Mouse (Mus musculus) left cerebral cortex, postnatal 25 days (tissue): ENCODE measurements around the gene Galns. TPM values are rescaled to one million over a fixed set of nuclear protein-coding genes. Genes with fewer than 3 reads are reported as not detected.
A peak's percentile ranks its signal among the peaks of the same experiment; 100 is the strongest.

Experiments used
- DNase-seq, 2 experiments: peaks; one replicate each; pipeline ENCODE4 v3.0.0; 2022; ENCODE audit warnings: low spot score in 2 of 2, mixed read lengths in 1 of 2
- intact Hi-C: fragments of 180-260 bp; cut with DNase I; formaldehyde crosslinking; loops from one replicate; pipeline ENCODE4 v1.15.1; 2025
- microRNA-seq, 2 experiments: library from miRNA; unstranded; fragments of <30 nt; microRNA quantifications; one replicate each; pipeline ENCODE4 v1.2.0; 2022
- total RNA-seq, 2 experiments: library from RNA; stranded (reverse); gene quantifications; 2 replicates each; pipeline ENCODE4 v1.2.3; 2021

The Galns gene
- total RNA-seq, 2 experiments from 2014 or later = 7.4 to 9.1 TPM

GRCm38 (mm10) chr8:122550234-122550994, 60.8 kb downstream of the Galns start:
- DNase-seq = no peak
- intact Hi-C loops = loop anchor here (5.0 kb wide), 1 partner anchor 108 kb away; the partner anchor contains the start of gene Mvd

DNA sequence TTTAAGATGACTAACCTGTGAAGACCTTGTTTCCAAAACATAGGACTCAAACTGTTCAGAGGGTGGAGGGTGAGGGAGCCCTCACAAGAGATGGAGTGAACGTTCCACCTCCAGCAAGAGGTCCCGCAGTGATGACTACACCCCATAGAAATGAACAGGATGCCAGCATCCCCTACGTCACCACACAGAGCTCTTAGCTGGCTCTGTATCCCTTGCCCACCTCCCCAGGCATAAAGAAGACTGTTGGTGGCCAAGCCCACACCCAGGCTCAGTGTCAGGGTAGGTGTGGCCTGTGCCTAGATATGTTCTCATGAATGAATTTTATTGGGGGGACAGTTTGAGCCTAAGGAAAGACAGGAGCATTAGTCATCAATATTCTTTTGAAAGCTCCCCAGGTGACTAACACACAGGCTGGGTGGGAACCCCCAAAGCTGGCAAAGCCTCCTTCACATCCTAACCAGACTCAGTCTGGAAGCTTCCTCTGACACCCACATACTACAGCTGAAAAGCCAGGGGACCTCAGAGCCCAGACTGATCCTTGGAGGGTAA, 62.3 kb downstream of the Galns start:
- intact Hi-C loops = no loop called here
- peak in 1 of 2 experiments; percentile 56 for DNase-seq

DNA sequence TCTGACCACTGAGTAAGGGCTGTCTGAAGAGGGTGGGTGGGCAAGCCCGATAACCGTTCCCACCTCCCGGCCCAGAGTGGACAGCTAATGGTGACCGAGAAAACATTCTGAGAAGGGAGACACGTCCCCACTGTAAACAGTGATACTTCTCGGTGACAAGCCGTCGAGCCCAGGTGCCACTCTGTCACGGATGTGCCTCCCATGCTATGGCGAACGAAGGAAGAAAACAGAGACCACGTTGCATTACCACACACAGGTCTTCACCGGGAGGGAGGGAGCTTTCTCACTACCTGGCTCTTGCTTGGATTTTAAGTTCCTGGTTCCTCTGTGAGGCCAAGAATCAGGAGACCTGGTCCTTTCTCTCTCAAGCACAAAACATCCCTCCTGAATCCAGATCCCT, 62.9 kb downstream of the Galns start:
- no peak for DNase-seq
- intact Hi-C loops = no loop called here

DNA sequence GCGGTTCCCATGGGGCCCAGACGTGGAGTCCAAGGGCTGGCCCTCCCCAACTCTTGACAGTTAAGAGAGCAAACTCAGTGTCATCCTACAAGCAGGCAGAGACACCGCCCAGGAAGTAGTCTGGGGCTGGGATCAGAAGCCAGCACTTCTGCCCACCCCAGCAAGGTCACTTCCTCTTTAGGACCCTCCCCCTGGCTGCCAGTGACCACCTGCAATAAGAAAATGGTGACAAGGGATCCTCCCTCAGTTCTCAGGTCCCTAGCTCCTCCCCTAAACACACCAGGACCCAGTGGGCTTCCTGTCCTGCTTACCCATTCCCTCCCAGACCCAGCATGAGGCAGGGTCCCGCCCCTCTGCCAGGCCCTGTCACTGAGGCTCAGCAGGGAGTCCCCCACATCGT, 63.4 kb downstream of the Galns start:
- no peak for DNase-seq
- intact Hi-C loops = no loop called here

DNA sequence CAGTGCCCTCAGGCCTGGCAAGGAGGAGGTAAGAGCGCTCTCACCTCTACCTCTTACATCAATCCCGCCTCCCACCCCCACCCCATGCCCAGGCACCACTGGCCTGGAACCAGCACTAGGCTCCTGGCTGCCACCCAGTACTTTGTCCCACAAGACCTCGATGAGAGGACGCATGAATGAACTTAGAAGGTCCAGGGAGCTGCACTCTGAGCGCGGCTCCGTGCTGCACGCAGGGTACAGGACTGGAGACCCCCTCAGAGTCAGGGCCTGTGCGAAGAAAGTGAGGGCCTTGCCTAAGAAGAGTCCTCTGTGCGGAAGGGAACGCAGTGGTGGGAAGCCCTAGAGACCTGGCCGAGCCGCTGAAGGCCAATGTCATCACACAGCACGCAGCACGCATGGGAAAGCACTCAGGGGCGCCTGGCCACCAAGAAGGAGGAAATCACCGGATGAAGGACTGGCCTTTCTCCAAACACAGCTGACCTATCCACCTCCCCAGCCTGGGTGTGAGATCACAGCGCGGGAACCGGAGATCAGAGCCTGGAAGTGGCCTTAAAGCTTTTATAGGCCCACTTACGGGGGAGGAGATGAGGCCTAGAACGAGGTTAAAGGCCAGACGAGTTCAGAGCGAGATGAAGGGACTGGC, 64.3 kb downstream of the Galns start:
- intact Hi-C loops = no loop called here
- no peak for DNase-seq

DNA sequence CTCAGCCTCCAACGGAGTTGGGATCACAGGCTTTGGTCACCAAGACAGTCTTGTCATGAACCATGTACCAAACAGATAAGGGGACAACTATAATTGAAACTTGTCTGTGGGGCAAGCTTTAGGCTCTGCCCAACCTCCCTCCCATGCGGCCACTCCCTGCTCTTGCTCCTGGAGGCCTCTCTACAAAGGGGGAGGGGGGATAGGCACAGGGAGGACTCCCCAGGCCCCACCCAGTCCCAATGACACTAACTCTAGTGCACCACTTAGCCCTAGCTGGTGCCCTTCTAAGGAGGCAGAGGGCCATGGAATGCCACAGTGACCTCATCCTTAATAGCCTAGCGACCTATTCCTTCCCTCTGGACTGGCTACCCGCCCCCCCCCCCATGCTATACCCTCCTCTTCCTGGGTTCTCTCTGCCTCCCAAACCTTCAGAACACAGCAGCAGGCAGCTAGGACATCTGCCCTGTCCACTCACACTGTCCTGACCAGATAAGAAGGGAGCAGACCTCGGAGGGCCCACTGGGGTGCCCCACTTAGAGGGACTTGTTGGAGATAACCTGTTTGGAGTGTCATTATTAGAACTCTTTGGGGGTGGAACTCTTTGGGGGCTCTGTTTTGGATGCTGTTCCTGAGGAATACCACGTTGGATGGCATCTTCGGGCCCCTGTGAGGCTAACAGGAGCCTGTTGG, 65.1 kb downstream of the Galns start:
- DNase-seq = no peak
- intact Hi-C loops = no loop called here

GRCm38 (mm10) chr8:122544138-122544537, 67.1 kb downstream of the Galns start:
- DNase-seq = no peak
- intact Hi-C loops = no loop called here

GRCm38 (mm10) chr8:122538310-122539076, 72.8 kb downstream of the Galns start:
- intact Hi-C loops = no loop called here
- DNase-seq = no peak

DNA sequence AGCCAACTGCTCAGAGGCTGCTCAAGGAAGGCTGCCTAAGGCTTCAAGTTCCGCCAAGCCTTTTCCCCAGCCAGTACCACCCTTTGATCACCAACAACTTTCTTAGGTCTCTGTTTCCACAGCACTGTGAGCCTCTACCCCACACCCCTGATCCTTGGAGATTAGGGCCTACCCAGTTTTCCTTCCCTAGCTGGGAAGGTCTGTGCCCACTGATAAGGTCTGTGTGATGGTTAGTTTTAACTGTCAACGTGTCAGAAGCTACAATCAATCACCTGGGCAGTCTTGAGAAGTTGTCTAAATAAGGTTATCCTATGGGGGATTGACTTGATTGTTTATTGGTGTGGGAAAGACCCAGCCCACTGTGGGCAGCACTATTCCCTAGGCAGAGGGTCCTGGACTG, 73.5 kb downstream of the Galns start:
- intact Hi-C loops = no loop called here
- DNase-seq = no peak

DNA sequence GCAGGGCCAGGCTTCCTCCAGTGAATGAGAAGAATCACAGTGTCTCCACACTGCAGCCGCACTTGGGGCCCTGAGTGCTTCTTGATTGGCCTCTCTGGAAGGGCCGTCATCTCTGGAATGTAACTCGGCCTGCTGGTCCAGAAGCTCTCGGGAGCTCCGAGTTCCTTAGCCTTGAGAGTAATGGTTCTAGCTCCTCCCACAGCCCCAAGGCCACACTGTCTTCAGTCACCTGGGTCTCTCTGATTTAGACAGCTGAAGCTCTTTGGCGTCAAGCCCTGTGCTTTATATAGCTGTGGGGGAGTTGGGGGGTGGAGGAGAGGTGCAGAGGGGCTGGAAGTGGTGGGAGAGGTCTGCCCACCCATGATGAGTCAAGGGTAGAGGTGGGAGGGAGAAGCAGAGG, 74.2 kb downstream of the Galns start:
- DNase-seq = peak in 1 of 2 experiments; percentile 39
- intact Hi-C loops = no loop called here

- intact Hi-C loops = no loop called here
Observed at GRCm38 (mm10) chr8:122531312-122531711, 80.0 kb downstream of the Galns start.

GRCm38 (mm10) chr8:122529159-122529558, 82.1 kb downstream of the Galns start:
- intact Hi-C loops = no loop called here
- no peak for DNase-seq

More at GRCm38 (mm10) chr8:122531312-122531711, 80.0 kb downstream of the Galns start:
- no peak for DNase-seq

Small RNA genes lying within 50 kb of the gene (microRNA-seq; reads per million reads assigned to microRNA genes)
- gene Mir6396 = 0 reads per million in 2 experiments

Other genes with a start within 250 kb of the Galns start
- 10 to 100 TPM; 35.7 to 39.1 TPM for gene Zc3h18, start 234.9 kb downstream of the Galns start, total RNA-seq
- gene Il17c, start 189.4 kb downstream of the Galns start, total RNA-seq = not detected
- 1 to 10 TPM; 7.8 to 8.4 TPM for gene Cyba, start 178.5 kb downstream of the Galns start, total RNA-seq
- gene Mvd, start 168.0 kb downstream of the Galns start, total RNA-seq = 10 to 100 TPM; 26.8 to 29.4 TPM
- gene Snai3, start 150.7 kb downstream of the Galns start, total RNA-seq = under 1 TPM; 0.64 to 0.66 TPM
- 10 to 100 TPM; 33.7 to 41.6 TPM for gene Rnf166, start 135.4 kb downstream of the Galns start, total RNA-seq
- 10 to 100 TPM; 19.5 to 23.2 TPM for gene Ctu2, start 135.3 kb downstream of the Galns start, total RNA-seq
- gene Piezo1, start 60.1 kb downstream of the Galns start, total RNA-seq = 1 to 10 TPM; 5.6 to 6.3 TPM
- gene Cdt1, start 43.4 kb downstream of the Galns start, total RNA-seq = 1 to 10 TPM; 1.7 to 3.1 TPM
- gene Aprt, start 34.6 kb downstream of the Galns start, total RNA-seq = 10 to 100 TPM; 56.6 to 60.4 TPM
- gene Trappc2l, start 177 bp upstream of the Galns start, total RNA-seq = 10 to 100 TPM; 81.3 to 87.8 TPM
- gene Pabpn1l, start 11.3 kb upstream of the Galns start, total RNA-seq = not detected
- 10 to 100 TPM; 31.7 to 41.5 TPM for gene Cbfa2t3, start 87.6 kb upstream of the Galns start, total RNA-seq
- 10 to 100 TPM; 20.5 to 22.8 TPM for gene Acsf3, start 164.0 kb upstream of the Galns start, total RNA-seq
- under 1 TPM; 0.41 to 0.62 TPM for gene Cdh15, start 236.5 kb upstream of the Galns start, total RNA-seq